Mouse (Mus musculus): ENCODE results near the gene Gm49355. TPM values are rescaled to one million over a fixed set of nuclear protein-coding genes. Genes with fewer than 3 reads are reported as not detected.

Gm49355 gene
- polyA plus RNA-seq, 1 experiment from 2014 or later: 0.10 TPM

DNA sequence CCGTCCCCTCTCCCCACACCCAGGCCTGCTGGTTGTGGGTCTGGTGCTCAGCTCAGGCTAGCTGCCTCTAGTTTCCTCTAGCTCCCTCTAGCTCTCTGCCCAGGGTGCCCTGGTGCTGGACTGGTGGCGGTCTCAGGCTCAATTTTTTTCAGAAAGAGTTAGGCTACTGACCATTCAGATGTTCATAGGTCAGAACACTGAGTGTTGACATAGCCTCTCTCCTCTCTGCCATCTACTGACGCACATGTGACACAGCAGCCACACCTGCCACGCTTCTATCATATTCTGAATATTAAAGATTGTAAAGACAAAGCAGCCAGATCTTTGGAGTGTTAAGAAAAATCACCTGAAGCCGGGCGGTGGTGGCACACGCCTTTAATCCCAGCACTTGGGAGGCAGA is 49.8 kb downstream of the Gm49355 start:
- no peak for ATAC-seq (ENCODE audit: insufficient number of reproducible peaks, insufficient read depth, low FRiP score, low TSS enrichment, low read depth)
- peaks cover 59% of the 10 kb centered on the region for H3K27me3 ChIP-seq
- 88% methylated on average over 7 of the region's 7 CpGs for WGBS

GRCm38 (mm10) chr14:12334925-12335324 is 51.1 kb downstream of the Gm49355 start:
- Histone ChIP-seq H3K4me3 (replicated peaks) (no peak overlapping the region), H3K4me2 (no peak overlapping the region), H3K27me3 (peaks cover 70% of the 10 kb centered on the region), H3K27ac (no peak overlapping the region), H3K9ac (replicated peaks) (no peak overlapping the region), H3K36me3 (no peaks in the 10 kb centered on the region), H3K9me3 (no peaks in the 10 kb centered on the region), H3K4me1 (replicated peaks) (no peaks in the 10 kb centered on the region)
- ATAC-seq (ENCODE audit: insufficient number of reproducible peaks, insufficient read depth, low FRiP score, low TSS enrichment, low read depth): no peak
- 39% methylated on average over 7 of the region's 7 CpGs for WGBS

More for the DNA sequence above, 49.8 kb downstream of the Gm49355 start:
- H3K9ac ChIP-seq (replicated peaks): no peak overlapping the region
- H3K36me3 ChIP-seq: no peaks in the 10 kb centered on the region
- no peaks in the 10 kb centered on the region for H3K9me3 ChIP-seq
- H3K4me1 ChIP-seq (replicated peaks): no peaks in the 10 kb centered on the region
- no peak overlapping the region for H3K27ac ChIP-seq
- no peak overlapping the region for H3K4me3 ChIP-seq (replicated peaks)
- H3K4me2 ChIP-seq: no peak overlapping the region

- ATAC-seq (ENCODE audit: insufficient number of reproducible peaks, insufficient read depth, low FRiP score, low TSS enrichment, low read depth): no peak
- 8% methylated on average over 8 of the region's 8 CpGs for WGBS
- no peaks in the 10 kb centered on the region for H3K9me3 ChIP-seq
These were observed 53.7 kb downstream of the Gm49355 start for GRCm38 (mm10) chr14:12337421-12337997.

GRCm38 (mm10) chr14:12337998-12338809 is 54.4 kb downstream of the Gm49355 start:
- no peak overlapping the region for H3K9ac ChIP-seq (replicated peaks)
- H3K36me3 ChIP-seq: no peaks in the 10 kb centered on the region
- H3K4me3 ChIP-seq (replicated peaks): no peak overlapping the region
- no peak for ATAC-seq (ENCODE audit: insufficient number of reproducible peaks, insufficient read depth, low FRiP score, low TSS enrichment, low read depth)
- no peak overlapping the region for H3K27ac ChIP-seq
- H3K27me3 ChIP-seq: peaks cover 97% of the 10 kb centered on the region
- 2% methylated on average over 16 of the region's 16 CpGs for WGBS
- no peak overlapping the region for H3K4me2 ChIP-seq
- H3K9me3 ChIP-seq: no peaks in the 10 kb centered on the region
- H3K4me1 ChIP-seq (replicated peaks): peaks cover 7% of the 10 kb centered on the region; the same call in 1 of the 2 replicates

More at GRCm38 (mm10) chr14:12337421-12337997, 53.7 kb downstream of the Gm49355 start:
- peaks cover 7% of the 10 kb centered on the region; the same call in 1 of the 2 replicates for H3K4me1 ChIP-seq (replicated peaks)
- H3K9ac ChIP-seq (replicated peaks): no peak overlapping the region
- no peak overlapping the region for H3K27ac ChIP-seq
- H3K36me3 ChIP-seq: no peaks in the 10 kb centered on the region
- H3K4me2 ChIP-seq: no peak overlapping the region
- no peak overlapping the region for H3K4me3 ChIP-seq (replicated peaks)
- H3K27me3 ChIP-seq: peaks cover 92% of the 10 kb centered on the region

DNA sequence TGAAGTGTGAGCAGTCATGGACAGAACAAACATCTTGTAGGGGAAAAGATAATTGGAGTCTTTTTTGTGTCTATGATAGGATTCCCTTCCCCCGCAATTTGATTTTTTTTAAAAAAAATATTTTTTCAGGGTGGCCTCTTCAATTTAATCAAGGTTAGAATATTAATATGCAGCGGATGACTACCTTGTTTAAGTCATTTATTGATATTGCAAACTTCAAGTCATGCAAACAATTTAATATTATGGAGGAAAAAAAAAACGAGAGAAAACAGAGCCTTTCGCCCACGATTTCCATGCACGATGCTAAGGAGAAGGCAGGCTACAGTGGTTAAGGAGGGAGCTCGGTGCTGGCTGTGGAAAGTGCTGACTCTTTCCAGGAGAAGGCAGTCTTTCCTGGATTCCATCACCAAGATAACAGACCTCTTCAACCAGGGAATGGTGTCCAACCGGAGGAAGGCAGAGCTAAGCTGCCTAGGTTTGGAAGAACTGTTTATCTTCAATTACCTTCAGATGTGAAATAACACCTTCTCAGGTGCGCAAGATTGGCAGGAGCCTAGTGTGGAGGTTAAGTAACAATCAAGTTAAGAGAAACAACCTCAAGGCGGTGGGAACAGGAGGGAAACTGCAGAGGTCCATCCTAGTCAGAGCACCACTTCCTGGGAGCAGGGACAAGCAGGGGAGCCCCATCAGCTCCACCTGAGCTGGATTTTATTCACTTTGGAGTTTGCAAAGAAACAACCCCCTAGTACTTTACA is 55.2 kb downstream of the Gm49355 start:
- Histone ChIP-seq H3K4me3 (replicated peaks) (no peak overlapping the region), H3K36me3 (no peaks in the 10 kb centered on the region), H3K4me2 (no peak overlapping the region), H3K27me3 (peaks cover 97% of the 10 kb centered on the region), H3K9me3 (no peaks in the 10 kb centered on the region), H3K27ac (no peak overlapping the region), H3K9ac (replicated peaks) (no peak overlapping the region), H3K4me1 (replicated peaks) (peaks cover 7% of the 10 kb centered on the region; the same call in 1 of the 2 replicates)
- no peak for ATAC-seq (ENCODE audit: insufficient number of reproducible peaks, insufficient read depth, low FRiP score, low TSS enrichment, low read depth)
- WGBS: 2% methylated on average over 10 of the region's 10 CpGs

DNA sequence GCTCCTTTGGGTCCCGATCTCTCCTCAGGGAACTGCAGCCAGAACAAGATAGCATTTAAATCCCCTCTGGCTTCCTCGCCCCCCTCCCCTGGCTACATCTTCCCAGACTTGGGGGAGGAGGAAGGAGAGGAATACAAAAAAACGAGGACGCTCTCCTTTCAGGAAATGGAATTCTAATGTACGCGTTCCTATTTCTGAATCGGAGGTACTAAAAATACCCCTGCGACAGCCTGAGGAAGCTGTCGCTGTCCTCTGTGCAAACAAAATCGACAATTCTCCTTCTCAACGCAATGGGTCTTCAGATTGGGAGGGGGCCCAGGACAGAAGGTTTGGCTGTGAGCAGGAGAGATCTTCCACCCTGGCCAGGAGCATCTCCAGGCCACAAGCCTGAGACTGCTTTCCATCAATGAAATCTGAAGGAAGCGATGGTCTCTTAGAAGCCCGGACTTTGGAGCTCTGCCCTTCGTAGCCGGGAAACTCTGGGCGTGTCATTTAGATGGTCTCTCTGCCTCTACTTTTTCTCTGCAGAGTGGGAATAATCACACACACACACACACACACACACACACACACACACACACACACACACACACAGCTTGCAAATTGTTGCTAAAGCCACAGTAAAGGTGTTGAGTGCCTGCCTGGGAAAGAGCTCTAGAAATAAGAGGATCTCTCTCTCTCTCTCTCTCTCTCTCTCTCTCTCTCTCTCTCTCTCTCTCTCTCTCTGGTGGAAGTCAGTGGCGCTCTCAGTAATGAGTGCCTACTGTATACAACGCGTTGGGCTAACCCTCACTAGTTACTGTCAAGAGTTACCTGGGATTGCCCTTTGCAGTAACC is 56.7 kb downstream of the Gm49355 start:
- H3K9ac ChIP-seq (replicated peaks): no peak overlapping the region
- H3K27ac ChIP-seq: no peak overlapping the region
- H3K9me3 ChIP-seq: no peaks in the 10 kb centered on the region
- no peak for ATAC-seq (ENCODE audit: insufficient number of reproducible peaks, insufficient read depth, low FRiP score, low TSS enrichment, low read depth)
- H3K4me1 ChIP-seq (replicated peaks): peaks cover 19% of the 10 kb centered on the region
- no peak overlapping the region for H3K4me2 ChIP-seq
- WGBS: 1% methylated on average over 19 of the region's 19 CpGs
- H3K4me3 ChIP-seq (replicated peaks): no peak overlapping the region
- H3K36me3 ChIP-seq: no peaks in the 10 kb centered on the region
- peaks cover 97% of the 10 kb centered on the region for H3K27me3 ChIP-seq

DNA sequence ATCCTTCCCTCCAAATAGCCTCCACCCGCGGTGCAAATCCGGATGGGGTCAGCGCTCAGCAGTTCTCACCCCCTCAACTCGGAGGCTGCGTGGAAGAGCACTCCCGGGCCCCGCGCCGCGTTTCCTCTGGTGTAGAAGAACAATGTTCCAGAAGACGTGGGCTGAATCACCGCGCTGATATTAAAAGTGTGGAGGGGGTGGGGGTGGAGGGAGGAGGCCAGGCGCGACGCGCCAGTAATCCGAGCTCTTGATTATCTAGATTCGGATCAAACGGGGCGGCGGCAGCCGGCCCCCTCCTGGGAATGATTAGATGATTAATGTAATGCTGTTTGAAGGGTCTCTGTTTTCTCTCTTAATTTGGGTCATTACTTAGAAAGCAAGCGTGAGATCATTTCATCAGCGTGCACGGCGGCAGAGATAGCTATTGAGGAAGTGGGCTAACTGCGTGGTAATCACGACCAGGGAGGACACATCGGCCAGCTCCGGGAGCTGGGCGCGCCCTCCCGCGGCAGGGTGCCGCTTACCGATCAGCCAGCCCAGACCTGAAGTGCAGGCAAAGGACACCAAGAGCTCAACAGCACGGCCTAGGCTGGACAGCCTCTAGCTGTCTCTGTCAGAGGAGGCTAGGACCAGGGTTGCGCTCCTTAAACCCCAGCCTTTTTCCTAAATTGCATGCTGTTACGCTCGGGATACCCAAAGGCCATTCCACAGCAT is 57.5 kb downstream of the Gm49355 start:
- H3K4me2 ChIP-seq: 0 out of 2 replicates have a peak overlapping the region, but pooled peaks have one; percentile 2
- peaks cover 27% of the 10 kb centered on the region for H3K4me1 ChIP-seq (replicated peaks)
- peaks cover 97% of the 10 kb centered on the region for H3K27me3 ChIP-seq
- no peaks in the 10 kb centered on the region for H3K9me3 ChIP-seq
- no peaks in the 10 kb centered on the region for H3K36me3 ChIP-seq
- no peak overlapping the region for H3K9ac ChIP-seq (replicated peaks)
- under 1% methylated on average over 42 of the region's 42 CpGs for WGBS
- no peak overlapping the region for H3K27ac ChIP-seq
- no peak for ATAC-seq (ENCODE audit: insufficient number of reproducible peaks, insufficient read depth, low FRiP score, low TSS enrichment, low read depth)
- H3K4me3 ChIP-seq (replicated peaks): no peak overlapping the region

DNA sequence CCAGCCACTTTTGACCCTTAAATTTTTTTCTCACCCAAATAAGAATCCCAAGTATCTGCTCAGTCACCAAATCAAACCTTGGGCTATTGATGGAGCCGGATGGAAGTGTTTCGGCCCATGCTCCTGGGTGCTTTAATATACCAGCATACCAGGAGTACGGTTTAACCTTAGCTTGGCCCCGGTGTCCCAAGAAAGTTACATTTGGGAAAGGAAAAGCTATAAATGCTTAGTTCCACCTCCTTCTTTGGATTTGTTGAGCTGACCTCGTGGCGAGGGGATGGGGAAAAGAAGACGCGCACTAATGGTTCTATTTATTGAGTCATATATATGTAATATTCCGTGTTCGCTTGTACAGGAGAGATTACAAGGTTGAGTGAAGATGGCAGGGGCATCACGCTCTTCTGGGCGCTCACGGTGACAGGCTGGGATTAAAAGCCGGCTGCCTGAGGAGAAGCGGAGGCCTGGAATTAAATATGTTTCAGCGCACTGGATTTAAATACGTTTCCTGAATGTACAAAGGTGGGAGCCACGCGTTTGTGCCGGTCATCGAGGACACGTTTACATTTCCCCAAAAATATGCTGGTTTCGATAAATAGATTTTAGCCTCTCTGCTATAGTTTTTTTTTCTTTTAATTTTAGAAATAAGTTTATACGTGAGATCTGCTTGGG is 58.1 kb downstream of the Gm49355 start:
- WGBS: under 1% methylated on average over 24 of the region's 24 CpGs
- H3K4me3 ChIP-seq (replicated peaks): no peak overlapping the region

DNA sequence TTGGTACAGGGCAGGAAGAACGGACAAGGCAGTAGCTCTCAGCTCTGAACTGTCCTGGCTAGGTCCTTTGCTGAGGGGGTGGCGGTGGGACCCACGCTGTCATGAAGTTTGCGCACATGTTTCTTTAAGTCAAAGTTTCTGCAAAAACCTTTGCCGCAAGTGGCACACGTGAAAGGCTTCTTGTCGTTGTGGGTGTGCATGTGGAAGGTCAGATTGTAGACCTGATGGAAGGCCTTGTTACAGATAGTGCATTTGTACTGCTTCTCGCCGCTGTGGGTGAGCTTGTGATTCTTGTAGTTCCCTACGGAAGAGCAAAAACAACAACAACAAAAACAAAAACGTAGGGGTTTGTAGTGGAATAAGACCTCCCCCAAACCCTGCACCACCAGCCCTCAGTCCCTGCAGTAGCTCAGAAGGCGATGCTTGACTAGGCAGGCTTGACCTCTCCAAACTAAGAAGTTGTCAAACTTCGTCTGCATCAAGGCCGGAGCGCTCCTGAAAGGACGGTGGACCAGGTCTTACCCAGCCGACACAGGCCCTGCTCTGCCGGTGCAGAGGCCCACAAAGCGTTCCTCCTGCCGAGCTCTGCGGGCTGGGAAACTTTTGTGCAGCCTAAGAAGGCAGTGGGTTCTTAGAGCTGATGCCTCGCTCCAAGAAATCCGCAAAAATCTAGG is 58.8 kb downstream of the Gm49355 start:
- no peak overlapping the region for H3K9ac ChIP-seq (replicated peaks)
- 2% methylated on average over 23 of the region's 23 CpGs for WGBS
- no peaks in the 10 kb centered on the region for H3K36me3 ChIP-seq
- no peaks in the 10 kb centered on the region for H3K9me3 ChIP-seq
- ATAC-seq (ENCODE audit: insufficient number of reproducible peaks, insufficient read depth, low FRiP score, low TSS enrichment, low read depth): no peak
- peaks cover 97% of the 10 kb centered on the region for H3K27me3 ChIP-seq
- H3K4me2 ChIP-seq: no peak overlapping the region
- no peak overlapping the region for H3K4me3 ChIP-seq (replicated peaks)
- no peak overlapping the region for H3K27ac ChIP-seq
- peaks cover 34% of the 10 kb centered on the region for H3K4me1 ChIP-seq (replicated peaks)

More for the DNA sequence above, 58.1 kb downstream of the Gm49355 start:
- no peak for ATAC-seq (ENCODE audit: insufficient number of reproducible peaks, insufficient read depth, low FRiP score, low TSS enrichment, low read depth)
- no peaks in the 10 kb centered on the region for H3K9me3 ChIP-seq
- peaks cover 97% of the 10 kb centered on the region for H3K27me3 ChIP-seq
- H3K36me3 ChIP-seq: no peaks in the 10 kb centered on the region
- H3K27ac ChIP-seq: no peak overlapping the region
- no peak overlapping the region for H3K9ac ChIP-seq (replicated peaks)
- peaks cover 34% of the 10 kb centered on the region for H3K4me1 ChIP-seq (replicated peaks)
- H3K4me2 ChIP-seq: no peak overlapping the region
